Mouse (Mus musculus): ENCODE measurements around the gene St5. TPM values are rescaled to one million over a fixed set of nuclear protein-coding genes. Genes with fewer than 3 reads are reported as not detected.

St5 gene
- polyA plus RNA-seq, 1 experiment from 2014 or later = 29.6 TPM

- ATAC-seq (ENCODE audit: low read depth) = no peak
- Histone ChIP-seq H3K9ac (ENCODE audit: low read depth, low read length) (no peak overlapping the region), H3K27ac (ENCODE audit: low read length) (no peak overlapping the region), H3K4me3 (ENCODE audit: low read depth, low read length) (no peak overlapping the region), H3K4me2 (ENCODE audit: low read depth, low read length) (no peak overlapping the region), H3K4me1 (ENCODE audit: control insufficient read depth, low read depth, low read length) (no peaks in the 10 kb centered on the region), H3K27me3 (ENCODE audit: control insufficient read depth, insufficient read depth, low read depth, low read length) (no peaks in the 10 kb centered on the region), H3K36me3 (ENCODE audit: control insufficient read depth, insufficient read depth) (no peaks in the 10 kb centered on the region), H3K9me3 (replicated peaks; ENCODE audit: control insufficient read depth, low read length) (no peaks in the 10 kb centered on the region)
- 49% methylated on average over 9 of the region's 9 CpGs for WGBS (ENCODE audit: insufficient replicate concordance)
These were observed 16.7 kb downstream of the St5 start for GRCm38 (mm10) chr7:109686585-109687128.

- no peak overlapping the region for H3K27ac ChIP-seq (ENCODE audit: low read length)
- ATAC-seq (ENCODE audit: low read depth) = no peak
These were observed 22.5 kb downstream of the St5 start for GRCm38 (mm10) chr7:109680879-109681278.

GRCm38 (mm10) chr7:109680284-109680683, 23.1 kb downstream of the St5 start:
- Histone ChIP-seq H3K36me3 (ENCODE audit: control insufficient read depth, insufficient read depth) (no peaks in the 10 kb centered on the region), H3K9me3 (replicated peaks; ENCODE audit: control insufficient read depth, low read length) (no peaks in the 10 kb centered on the region), H3K4me1 (ENCODE audit: control insufficient read depth, low read depth, low read length) (no peaks in the 10 kb centered on the region), H3K4me2 (ENCODE audit: low read depth, low read length) (no peak overlapping the region), H3K27ac (ENCODE audit: low read length) (no peak overlapping the region), H3K9ac (ENCODE audit: low read depth, low read length) (no peak overlapping the region), H3K4me3 (ENCODE audit: low read depth, low read length) (no peak overlapping the region), H3K27me3 (ENCODE audit: control insufficient read depth, insufficient read depth, low read depth, low read length) (no peaks in the 10 kb centered on the region)
- no peak for ATAC-seq (ENCODE audit: low read depth)
- 58% methylated on average over 2 of the region's 2 CpGs for WGBS (ENCODE audit: insufficient replicate concordance)

More at GRCm38 (mm10) chr7:109680879-109681278, 22.5 kb downstream of the St5 start:
- 79% methylated on average over 1 of the region's 1 CpGs for WGBS (ENCODE audit: insufficient replicate concordance)
- Histone ChIP-seq H3K9me3 (replicated peaks; ENCODE audit: control insufficient read depth, low read length) (no peaks in the 10 kb centered on the region), H3K4me1 (ENCODE audit: control insufficient read depth, low read depth, low read length) (no peaks in the 10 kb centered on the region), H3K4me2 (ENCODE audit: low read depth, low read length) (no peak overlapping the region), H3K9ac (ENCODE audit: low read depth, low read length) (no peak overlapping the region), H3K4me3 (ENCODE audit: low read depth, low read length) (no peak overlapping the region), H3K27me3 (ENCODE audit: control insufficient read depth, insufficient read depth, low read depth, low read length) (no peaks in the 10 kb centered on the region), H3K36me3 (ENCODE audit: control insufficient read depth, insufficient read depth) (no peaks in the 10 kb centered on the region)

GRCm38 (mm10) chr7:109674944-109675628, 28.3 kb downstream of the St5 start:
- H3K9ac ChIP-seq (ENCODE audit: low read depth, low read length) = no peak overlapping the region
- no peak for ATAC-seq (ENCODE audit: low read depth)
- WGBS (ENCODE audit: insufficient replicate concordance) = 46% methylated on average over 4 of the region's 4 CpGs
- H3K27ac ChIP-seq (ENCODE audit: low read length) = no peak overlapping the region
- H3K27me3 ChIP-seq (ENCODE audit: control insufficient read depth, insufficient read depth, low read depth, low read length) = peaks cover 4% of the 10 kb centered on the region
- no peak overlapping the region for H3K4me2 ChIP-seq (ENCODE audit: low read depth, low read length)
- no peak overlapping the region for H3K4me3 ChIP-seq (ENCODE audit: low read depth, low read length)
- H3K4me1 ChIP-seq (ENCODE audit: control insufficient read depth, low read depth, low read length) = peaks cover 4% of the 10 kb centered on the region; the same call in 1 of the 2 replicates
- no peaks in the 10 kb centered on the region for H3K9me3 ChIP-seq (replicated peaks; ENCODE audit: control insufficient read depth, low read length)
- H3K36me3 ChIP-seq (ENCODE audit: control insufficient read depth, insufficient read depth) = no peaks in the 10 kb centered on the region

- Histone ChIP-seq H3K36me3 (ENCODE audit: control insufficient read depth, insufficient read depth) (no peaks in the 10 kb centered on the region), H3K4me1 (ENCODE audit: control insufficient read depth, low read depth, low read length) (peaks cover 4% of the 10 kb centered on the region; the same call in 1 of the 2 replicates), H3K27me3 (ENCODE audit: control insufficient read depth, insufficient read depth, low read depth, low read length) (peaks cover 4% of the 10 kb centered on the region), H3K27ac (ENCODE audit: low read length) (no peak overlapping the region), H3K9me3 (replicated peaks; ENCODE audit: control insufficient read depth, low read length) (no peaks in the 10 kb centered on the region), H3K9ac (ENCODE audit: low read depth, low read length) (peak overlapping the region; percentile 56), H3K4me3 (ENCODE audit: low read depth, low read length) (peak overlapping the region; percentile 60), H3K4me2 (ENCODE audit: low read depth, low read length) (peak overlapping the region; percentile 69)
- peak; percentile 75 for ATAC-seq (ENCODE audit: low read depth)
- 5% methylated on average over 33 of the region's 44 CpGs for WGBS (ENCODE audit: insufficient replicate concordance)
These were observed 31.6 kb downstream of the St5 start for GRCm38 (mm10) chr7:109671581-109672471.

- ATAC-seq (ENCODE audit: low read depth) = no peak
- peaks cover 4% of the 10 kb centered on the region for H3K27me3 ChIP-seq (ENCODE audit: control insufficient read depth, insufficient read depth, low read depth, low read length)
- 61% methylated on average over 5 of the region's 5 CpGs for WGBS (ENCODE audit: insufficient replicate concordance)
- H3K9ac ChIP-seq (ENCODE audit: low read depth, low read length) = no peak overlapping the region
- no peaks in the 10 kb centered on the region for H3K36me3 ChIP-seq (ENCODE audit: control insufficient read depth, insufficient read depth)
- H3K4me1 ChIP-seq (ENCODE audit: control insufficient read depth, low read depth, low read length) = peaks cover 4% of the 10 kb centered on the region; the same call in 1 of the 2 replicates
- no peaks in the 10 kb centered on the region for H3K9me3 ChIP-seq (replicated peaks; ENCODE audit: control insufficient read depth, low read length)
- no peak overlapping the region for H3K4me3 ChIP-seq (ENCODE audit: low read depth, low read length)
- no peak overlapping the region for H3K27ac ChIP-seq (ENCODE audit: low read length)
- H3K4me2 ChIP-seq (ENCODE audit: low read depth, low read length) = no peak overlapping the region
These were observed 33.8 kb downstream of the St5 start for GRCm38 (mm10) chr7:109669426-109670170.

GRCm38 (mm10) chr7:109666664-109667063, 36.7 kb downstream of the St5 start:
- Histone ChIP-seq H3K27ac (ENCODE audit: low read length) (no peak overlapping the region), H3K9ac (ENCODE audit: low read depth, low read length) (no peak overlapping the region), H3K4me1 (ENCODE audit: control insufficient read depth, low read depth, low read length) (peaks cover 4% of the 10 kb centered on the region; the same call in 1 of the 2 replicates), H3K4me2 (ENCODE audit: low read depth, low read length) (no peak overlapping the region), H3K9me3 (replicated peaks; ENCODE audit: control insufficient read depth, low read length) (no peaks in the 10 kb centered on the region), H3K4me3 (ENCODE audit: low read depth, low read length) (no peak overlapping the region), H3K36me3 (ENCODE audit: control insufficient read depth, insufficient read depth) (no peaks in the 10 kb centered on the region), H3K27me3 (ENCODE audit: control insufficient read depth, insufficient read depth, low read depth, low read length) (peaks cover 3% of the 10 kb centered on the region)
- 46% methylated on average over 5 of the region's 5 CpGs for WGBS (ENCODE audit: insufficient replicate concordance)
- ATAC-seq (ENCODE audit: low read depth) = no peak

- H3K9me3 ChIP-seq (replicated peaks; ENCODE audit: control insufficient read depth, low read length) = no peaks in the 10 kb centered on the region
These were observed 40.8 kb downstream of the St5 start for GRCm38 (mm10) chr7:109662626-109663025.

More at GRCm38 (mm10) chr7:109662626-109663025, 40.8 kb downstream of the St5 start:
- Histone ChIP-seq H3K4me2 (ENCODE audit: low read depth, low read length) (no peak overlapping the region), H3K36me3 (ENCODE audit: control insufficient read depth, insufficient read depth) (no peaks in the 10 kb centered on the region), H3K9ac (ENCODE audit: low read depth, low read length) (no peak overlapping the region), H3K27ac (ENCODE audit: low read length) (no peak overlapping the region), H3K27me3 (ENCODE audit: control insufficient read depth, insufficient read depth, low read depth, low read length) (no peaks in the 10 kb centered on the region), H3K4me1 (ENCODE audit: control insufficient read depth, low read depth, low read length) (peaks cover 3% of the 10 kb centered on the region; the same call in 1 of the 2 replicates), H3K4me3 (ENCODE audit: low read depth, low read length) (no peak overlapping the region)
- WGBS (ENCODE audit: insufficient replicate concordance) = 72% methylated on average over 4 of the region's 4 CpGs
- no peak for ATAC-seq (ENCODE audit: low read depth)

Measured in liver, embryonic 16.5 days (tissue).